Mouse (Mus musculus) induced T-regulatory cell, adult 2 months (primary cell): ENCODE measurements at regions not wholly inside any gene's neighbourhood (a gene's known extent, or its start where the extent isn't known, plus 50 kb on each side); places are given as distances from the start of the nearest gene placed in this dataset.

Source experiments
- DNase-seq: peaks from one replicate; pipeline ENCODE4 v3.0.0-alpha.2; 2012; ENCODE audit warnings: low read depth

DNA sequence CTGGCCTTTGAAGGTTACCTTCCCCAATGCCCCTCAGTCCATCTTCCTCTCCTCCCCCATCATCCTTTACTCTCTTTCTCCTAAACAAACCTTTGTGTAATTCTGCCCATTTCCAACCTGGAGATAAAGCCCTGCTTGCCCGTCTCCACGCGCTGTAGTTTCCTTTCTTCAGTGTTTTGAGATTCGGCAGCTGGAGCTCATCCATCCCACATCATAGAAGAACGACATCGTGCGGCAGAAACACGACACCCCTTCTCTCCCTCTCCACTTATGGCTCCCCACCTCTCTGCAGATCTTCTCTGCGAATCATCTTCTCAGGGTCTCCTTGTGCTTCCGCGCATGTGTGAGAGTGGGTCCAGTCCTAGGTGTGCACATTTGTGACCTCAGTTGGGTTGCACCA is 77.4 kb upstream of the Nfe2l3 start:
- DNase-seq = no peak

DNA sequence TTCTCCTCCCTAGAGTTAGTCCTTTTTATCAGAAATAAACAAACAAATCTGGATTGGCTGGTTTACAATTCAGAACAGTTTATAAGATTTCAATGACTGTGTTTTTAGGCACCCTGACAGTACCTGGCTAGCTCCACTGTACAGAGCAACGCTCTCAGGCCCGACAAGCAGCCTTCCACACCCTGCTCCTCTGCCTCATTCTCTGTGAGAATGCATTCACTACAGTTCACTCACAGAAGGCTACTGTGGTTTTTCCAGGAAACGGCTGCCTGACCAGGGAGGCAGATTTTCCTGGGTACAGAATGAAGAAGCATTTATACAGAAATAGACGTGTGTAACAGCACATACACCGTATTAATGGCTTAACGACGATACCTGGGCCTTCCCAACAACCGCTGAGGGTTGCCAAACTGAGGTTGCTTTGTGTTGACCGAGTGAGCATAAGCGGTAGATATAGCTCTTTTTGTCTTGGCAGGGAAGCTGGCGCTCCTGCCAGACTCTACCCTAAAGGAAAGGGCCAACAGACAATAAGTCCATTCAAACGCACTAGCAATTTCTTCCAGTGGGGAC is 70.8 kb upstream of the Nfe2l3 start:
- no peak for DNase-seq

DNA sequence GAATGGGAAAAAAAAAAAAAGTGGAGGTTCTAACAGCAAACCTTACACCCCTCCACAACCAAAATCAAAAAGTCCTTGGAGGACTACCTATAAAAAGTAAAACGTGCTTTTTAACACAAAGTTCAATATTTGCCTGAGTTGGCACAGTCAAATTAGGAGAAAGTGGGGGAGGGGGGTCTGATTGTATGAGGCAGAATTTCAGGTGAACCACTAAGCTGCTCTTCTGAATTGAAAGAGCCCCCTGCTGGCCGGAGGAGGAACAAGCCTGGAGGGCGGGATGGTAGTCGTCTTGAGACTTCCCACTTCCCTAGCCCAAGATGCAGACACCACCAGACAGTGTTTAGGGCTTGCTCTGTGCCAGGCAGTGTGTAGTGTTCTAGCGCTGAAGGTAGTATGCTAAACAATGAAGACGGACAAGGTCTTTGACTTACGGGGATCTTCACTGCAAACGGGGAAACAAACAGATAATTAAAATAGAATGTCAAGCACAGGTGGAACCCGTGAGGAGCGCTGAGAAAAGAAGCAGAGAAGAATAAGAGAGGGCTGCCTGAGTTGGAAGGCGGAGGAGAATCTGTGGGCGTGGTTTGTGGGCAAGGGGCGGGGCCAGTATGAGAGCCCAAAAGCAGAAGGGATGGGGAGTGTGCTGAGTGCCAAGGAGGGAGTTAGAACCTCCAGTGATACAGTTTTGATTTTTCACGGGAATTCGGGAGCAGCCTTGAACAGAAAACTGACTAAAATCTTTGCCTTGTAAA is 69.8 kb upstream of the Nfe2l3 start:
- DNase-seq = peak; percentile 89

DNA sequence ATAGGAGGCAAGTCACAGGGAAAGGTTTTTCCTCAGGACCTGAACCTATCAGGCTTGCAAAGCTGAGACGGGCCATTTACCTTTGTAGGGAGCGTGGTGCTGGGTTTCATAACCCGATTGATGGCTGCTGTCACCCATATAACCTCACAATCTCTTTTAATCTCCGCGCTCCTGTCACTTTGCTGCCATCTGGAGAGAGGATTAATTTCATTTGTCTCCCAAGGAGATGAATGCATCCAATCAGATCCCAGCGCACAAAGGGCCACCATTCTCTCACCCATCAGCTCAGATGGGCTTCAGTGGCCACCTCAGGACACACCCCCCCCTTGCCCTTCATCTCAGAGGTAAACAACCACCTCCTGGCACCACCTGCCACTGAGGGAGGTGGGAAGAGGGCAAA is 67.7 kb upstream of the Nfe2l3 start:
- no peak for DNase-seq

DNA sequence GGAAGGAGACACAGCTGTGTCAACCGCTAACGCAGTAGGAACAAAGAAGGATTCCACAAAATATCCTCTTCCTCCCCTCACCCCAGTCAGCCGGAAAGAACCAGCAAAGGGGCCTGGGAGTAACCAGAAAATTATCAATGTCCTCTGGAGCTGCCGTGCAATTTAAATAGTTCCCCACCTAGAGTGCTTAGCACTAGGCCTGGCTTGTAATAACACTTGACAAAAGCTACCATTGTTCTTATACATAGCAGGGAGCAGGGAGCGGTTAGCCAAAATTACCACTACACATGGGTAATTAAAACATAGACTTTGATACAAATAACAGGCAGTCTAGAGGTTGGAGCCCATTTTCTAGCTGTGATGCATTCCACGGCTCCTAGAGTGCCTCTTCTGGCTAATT is 62.7 kb upstream of the Nfe2l3 start:
- DNase-seq = no peak

DNA sequence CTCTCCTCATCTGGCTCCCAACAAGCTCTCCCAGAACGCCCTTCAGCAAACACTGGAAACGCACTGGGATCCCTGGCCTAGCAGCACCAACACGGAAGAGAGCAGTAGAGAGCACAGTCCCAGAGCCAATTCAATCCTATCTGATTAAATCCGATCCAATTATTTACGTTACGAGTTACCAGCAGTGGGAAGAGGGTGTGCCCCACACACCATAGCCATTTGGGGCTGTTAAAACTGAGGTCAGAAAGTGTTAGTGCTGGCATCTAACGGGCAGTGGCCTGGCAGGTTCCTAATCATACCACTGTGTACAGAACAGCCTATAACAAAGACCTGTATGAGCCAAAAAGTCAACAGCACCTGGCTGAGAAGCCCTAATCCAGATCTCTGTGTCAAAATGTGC is 60.1 kb upstream of the Nfe2l3 start:
- no peak for DNase-seq

DNA sequence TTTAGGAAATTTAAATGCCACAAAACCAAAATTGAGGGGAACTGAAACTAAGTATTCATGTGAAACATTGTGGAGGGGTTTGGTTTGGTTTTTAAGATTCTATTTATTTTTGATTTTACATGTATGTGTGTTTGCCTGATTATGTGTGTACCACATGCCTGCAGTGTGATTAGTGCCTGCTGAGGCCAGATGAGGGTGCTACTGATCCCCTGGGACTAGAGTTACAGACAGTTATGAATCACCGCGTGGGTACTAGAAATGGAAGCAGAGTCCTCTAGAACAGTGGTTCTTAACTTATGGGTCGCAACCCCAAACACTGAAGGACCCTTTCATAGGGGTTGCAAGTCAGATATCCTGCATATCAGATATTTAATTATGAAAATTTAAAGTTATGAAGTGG is 54.0 kb upstream of the Nfe2l3 start:
- no peak for DNase-seq

DNA sequence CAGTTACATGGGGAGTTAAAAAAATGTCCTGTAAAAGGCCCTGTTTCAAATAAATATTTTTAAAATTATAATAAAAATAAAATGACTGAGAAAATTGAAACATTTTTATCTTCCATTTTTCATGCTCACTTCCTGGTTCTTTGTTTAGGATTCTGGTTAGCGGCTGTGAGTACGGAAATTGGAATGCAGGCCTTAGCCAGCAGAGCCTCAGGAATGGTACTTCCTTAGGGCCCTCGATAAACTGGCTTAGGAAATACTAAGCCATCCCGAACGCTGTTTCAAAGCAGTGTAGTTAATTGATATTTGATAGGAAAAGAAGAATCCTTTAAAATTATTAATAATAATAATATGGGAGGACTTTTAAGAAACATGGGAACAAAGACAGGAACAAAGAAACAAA is 53.4 kb upstream of the Nfe2l3 start:
- no peak for DNase-seq

- peak; percentile 56 for DNase-seq
Observed at GRCm38 (mm10) chr6:51379560-51380274, 52.8 kb upstream of the Nfe2l3 start.

DNA sequence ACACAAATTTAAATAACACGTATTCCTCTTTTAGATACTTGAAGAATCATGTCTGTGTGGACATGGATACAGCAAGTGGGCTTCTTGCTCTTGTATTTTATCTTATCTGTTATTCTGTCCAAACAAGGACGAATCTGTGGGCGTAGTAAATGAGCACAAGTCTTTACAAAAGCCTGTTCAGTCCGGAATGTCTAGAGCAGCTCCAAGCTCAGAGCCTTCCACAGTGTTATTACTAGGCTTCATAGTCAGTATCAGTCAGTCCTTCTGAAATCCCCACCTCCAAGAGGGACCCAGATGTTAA is 52.2 kb upstream of the Nfe2l3 start:
- DNase-seq = no peak

GRCm38 (mm10) chr6:51381465-51381864 is 51.0 kb upstream of the Nfe2l3 start:
- DNase-seq = peak; percentile 34
